Mouse (Mus musculus): ENCODE data around the gene Plcd3.

- TF ChIP-seq CTCF (IDR thresholded peaks at IDR 0.05; ENCODE audit: low read depth) (no peak), EP300 (IDR thresholded peaks at IDR 0.05; ENCODE audit: low read depth) (no peak)
Observed at GRCm38 (mm10) chr11:103053191-103054076, 48.0 kb downstream of the Plcd3 start.
